Mouse (Mus musculus): ENCODE measurements around the gene Slc9a2.
"Not testable (repeated sequence)": the region's sequence is repeated elsewhere in the genome, so short reads cannot be mapped to it uniquely, and the experiment has no call there.

The Slc9a2 gene

DNA sequence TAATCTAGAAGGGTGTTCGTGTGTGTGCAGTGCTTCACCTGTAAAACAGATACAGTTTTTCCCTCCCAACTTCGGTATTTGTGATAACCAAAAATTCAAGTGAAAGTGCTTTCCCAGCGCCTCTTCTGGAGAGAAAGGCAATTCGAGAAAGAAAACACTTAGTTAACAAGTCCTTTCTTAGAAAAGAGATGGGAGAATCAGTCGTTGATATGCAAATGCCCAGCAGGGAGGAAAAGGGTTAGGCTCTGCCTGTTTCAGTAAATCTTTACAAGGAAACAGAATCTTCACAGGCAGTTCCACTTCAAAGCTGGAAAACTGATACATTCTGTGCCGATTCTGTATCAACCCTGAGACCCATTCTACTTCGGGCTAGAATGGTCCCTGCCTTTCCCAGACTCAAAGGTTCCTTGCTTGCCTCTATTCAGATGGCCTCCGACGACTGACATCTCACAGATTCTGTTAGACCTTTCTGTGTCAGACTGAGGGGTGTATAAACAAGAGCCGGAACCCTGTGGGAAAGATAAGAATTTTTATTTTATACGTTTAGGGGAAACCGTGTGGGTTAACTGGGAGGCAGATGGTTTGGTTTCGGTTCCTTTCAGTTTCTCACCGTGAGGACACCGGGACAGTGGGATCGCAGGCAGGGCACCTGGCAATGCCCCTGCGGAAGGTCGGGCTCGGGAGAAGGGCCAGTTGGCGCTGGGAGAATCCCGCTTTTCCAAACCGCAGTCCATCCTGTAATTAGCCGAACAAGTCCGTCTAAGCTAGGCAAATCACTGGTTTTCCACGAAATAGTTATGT, at the start of gene Slc9a2:
Gene Slc9a2, plus strand, starts transcription at position 508 of the 801 bp plus-strand sequence.
- DNase-seq (ENCODE audit: low read depth, low spot score): no peak

DNA sequence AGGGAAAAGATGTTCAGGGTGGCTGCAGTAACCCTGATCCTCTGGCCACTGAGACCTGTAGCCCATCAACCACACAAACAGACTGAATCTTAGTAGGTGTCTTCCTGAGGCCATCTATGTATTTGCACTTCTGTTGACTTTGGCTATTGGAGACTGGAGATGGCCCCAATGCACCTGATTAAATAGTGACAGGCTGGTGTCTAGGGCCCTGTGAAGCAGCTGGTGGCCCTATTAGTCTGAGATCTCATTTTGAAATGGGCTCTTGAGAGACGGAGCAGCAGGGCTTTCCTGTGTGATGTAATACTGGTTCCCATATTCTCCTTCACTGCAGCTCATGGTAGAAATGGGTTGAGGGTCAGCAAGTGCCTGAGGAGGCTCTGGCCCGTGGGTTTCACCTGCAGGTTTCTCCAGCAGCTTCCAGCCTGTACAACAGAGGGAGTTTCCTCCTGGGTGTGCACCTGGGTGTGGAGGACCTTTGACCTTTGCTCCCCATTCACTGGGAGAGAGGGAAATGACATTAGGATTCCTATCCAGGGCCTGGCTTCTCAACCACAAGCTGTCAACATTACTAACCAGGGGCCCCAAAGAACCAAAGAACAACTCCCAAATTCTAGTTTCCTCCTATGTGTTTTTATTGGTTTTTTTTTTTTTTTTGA, 47.8 kb upstream of the Slc9a2 start:
- no peak for DNase-seq (ENCODE audit: low read depth, low spot score)

DNA sequence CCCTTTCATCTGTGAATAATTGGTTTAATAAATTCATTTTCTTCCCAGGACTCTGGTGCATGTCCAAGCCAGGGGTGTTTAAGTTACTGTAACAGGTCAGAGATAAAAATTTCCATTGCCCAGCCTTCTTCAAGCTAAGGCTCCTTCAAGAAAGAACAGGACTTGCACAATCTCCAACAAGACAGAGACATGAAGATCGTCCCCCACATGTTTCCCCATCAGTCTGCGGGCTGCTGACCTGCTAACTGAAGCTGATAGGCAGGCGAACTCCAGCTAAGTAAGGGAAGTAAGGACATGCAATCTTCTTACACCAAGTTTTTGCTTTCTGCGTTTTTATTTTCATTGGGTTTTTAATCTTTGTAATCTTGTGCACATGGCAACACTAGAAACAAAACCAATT, 45.8 kb upstream of the Slc9a2 start:
- no peak for DNase-seq (ENCODE audit: low read depth, low spot score)

DNA sequence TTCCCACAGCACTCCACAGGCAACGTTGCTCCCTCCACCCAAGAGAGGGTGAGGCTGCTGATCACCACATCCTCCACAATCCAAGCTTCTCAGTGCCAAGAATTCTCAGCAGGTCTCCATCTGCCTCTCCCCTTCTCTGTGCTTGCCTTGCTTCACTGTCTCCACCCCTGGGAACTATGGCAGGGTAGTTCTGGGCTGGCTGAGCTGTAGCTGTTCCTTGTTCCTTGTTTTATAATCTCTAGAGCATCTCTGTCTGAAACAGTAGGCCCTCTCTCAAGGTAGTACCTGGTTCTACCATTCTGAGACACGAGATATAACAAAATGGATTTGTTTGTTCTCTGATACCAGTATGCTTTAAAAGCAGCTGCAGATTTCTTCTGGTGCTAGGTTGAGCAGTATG, 32.1 kb upstream of the Slc9a2 start:
- no peak for DNase-seq (ENCODE audit: low read depth, low spot score)

DNA sequence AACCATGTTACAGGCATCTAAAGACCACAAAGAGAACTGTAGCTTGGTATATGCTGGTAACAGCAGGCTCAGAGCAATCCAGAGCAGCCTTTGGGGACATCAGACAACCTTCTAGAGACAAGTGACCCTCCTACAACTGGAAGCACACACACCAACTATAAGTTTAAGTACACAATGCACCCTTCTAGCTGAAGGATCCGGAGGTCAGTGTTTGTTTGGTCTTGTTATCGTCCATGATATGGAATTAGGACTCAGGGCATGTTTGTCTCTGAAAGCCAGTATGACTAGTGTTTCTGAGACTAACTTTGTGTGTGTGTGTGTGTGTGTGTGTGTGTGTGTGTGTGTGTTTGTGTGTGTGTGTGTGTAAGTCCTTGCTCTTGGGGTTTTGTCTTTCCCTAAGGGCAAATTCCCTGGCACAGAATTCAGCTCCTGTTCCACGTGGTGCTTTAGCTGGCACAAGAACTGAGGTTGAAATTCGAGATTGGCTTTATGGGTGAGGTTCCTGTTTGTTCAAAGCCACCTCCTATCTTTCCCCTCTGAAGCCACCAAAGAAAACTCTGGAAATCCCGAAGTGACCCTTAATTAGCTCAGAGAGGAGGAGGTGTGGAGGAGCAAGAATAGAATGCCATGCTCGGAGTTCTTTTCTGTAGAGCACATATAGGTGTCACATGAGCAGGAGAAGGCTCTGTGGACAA, 29.4 kb upstream of the Slc9a2 start:
- DNase-seq (ENCODE audit: low read depth, low spot score): no peak

DNA sequence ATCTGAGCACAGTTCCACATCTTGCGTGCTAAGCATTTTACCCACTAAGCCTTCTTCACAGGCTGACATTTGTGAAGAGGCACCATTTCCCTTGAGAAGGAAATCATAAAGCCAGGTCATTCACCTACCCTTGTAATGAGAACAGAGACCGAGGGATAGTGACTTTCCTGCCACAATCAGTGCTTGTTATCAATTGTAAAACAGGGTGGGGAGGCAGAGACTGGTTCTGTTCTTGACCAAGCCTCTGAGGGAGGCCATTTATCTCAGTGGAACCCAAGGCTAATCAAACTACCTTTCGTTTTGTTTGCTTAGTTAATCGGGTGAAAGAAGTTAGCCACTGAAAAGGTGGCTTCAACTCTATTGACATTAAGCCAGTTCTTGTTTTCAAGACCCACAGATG, 23.3 kb upstream of the Slc9a2 start:
- no peak for DNase-seq (ENCODE audit: low read depth, low spot score)

DNA sequence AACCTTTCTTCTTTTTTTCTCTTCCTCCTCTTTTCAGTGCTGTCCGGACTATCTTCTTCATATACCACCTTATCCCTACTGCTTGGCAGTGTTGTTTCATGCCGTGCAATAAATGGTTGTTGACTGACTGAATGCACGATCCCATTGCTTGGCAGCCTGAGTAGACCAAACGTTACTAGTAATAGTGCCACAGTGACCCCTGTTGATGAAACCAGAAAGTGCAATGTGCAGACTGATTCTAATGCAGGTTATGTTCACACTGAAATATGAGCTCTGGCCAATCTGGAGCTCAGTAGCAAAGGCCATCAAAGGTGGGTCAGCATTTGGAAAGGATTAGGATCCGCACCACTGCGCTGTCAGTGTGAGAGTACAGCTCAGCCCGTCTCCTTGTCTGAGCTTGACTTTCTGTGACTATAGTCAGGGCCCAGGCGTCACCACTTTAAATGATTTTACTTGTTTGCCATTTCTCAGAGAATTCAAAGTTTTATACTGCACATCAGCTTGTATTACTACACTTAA, 22.3 kb upstream of the Slc9a2 start:
- no peak for DNase-seq (ENCODE audit: low read depth, low spot score)

DNA sequence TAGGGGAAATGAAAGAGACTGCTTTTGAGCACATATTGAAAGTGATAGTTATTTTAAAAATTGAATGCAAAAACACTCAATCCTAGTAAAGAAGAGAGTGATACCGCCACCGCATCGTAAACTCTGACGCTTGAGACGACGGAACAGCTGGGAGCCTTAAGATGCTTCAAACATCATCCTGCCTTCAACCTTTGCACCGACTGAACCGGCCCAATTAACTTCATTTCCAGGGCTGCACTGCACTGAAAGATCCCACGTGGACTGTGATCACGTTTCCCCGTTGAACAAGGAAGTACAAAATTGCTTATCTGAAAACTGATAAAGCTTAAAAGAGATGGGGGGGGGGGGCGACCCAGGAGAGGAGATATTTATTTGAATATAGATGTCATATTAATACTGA, 21.4 kb upstream of the Slc9a2 start:
- no peak for DNase-seq (ENCODE audit: low read depth, low spot score)

DNA sequence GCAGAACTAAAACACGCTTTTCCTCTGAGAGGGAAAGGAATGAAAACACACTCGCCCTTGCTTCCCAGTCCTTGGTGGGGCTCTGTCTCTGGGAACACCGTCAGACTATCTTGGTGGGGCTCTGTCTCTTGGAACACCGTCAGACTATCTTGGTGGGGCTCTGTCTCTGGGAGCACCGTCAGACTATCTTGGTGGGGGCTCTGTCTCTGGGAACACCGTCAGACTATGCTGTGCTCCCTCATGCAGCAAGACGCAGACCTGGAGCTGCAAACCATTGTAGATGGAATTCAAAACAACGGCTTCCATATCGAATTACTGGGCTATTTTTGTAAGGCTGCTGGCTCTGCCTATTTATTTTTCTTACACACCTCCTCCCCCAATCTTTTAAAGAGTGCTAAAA, 20.9 kb upstream of the Slc9a2 start:
- no peak for DNase-seq (ENCODE audit: low read depth, low spot score)

DNA sequence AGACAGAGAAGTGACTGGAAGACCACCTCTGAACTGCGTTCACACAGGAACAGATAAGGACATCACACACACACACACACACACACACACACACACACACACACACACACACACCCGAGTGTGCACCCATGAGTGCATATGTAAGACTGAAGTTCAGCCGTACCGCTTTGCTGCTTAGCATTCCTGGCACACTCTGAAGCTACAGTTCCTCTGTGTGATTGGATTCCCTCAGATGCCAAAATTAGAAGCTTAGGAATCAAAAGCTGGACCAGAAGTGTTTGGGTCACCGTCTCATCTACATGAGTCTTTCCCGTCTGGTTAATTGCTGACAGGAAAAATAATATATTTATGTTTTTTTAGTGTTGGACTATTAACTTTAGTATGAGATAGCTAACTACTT, 19.5 kb upstream of the Slc9a2 start:
- DNase-seq (ENCODE audit: low read depth, low spot score): no peak

DNA sequence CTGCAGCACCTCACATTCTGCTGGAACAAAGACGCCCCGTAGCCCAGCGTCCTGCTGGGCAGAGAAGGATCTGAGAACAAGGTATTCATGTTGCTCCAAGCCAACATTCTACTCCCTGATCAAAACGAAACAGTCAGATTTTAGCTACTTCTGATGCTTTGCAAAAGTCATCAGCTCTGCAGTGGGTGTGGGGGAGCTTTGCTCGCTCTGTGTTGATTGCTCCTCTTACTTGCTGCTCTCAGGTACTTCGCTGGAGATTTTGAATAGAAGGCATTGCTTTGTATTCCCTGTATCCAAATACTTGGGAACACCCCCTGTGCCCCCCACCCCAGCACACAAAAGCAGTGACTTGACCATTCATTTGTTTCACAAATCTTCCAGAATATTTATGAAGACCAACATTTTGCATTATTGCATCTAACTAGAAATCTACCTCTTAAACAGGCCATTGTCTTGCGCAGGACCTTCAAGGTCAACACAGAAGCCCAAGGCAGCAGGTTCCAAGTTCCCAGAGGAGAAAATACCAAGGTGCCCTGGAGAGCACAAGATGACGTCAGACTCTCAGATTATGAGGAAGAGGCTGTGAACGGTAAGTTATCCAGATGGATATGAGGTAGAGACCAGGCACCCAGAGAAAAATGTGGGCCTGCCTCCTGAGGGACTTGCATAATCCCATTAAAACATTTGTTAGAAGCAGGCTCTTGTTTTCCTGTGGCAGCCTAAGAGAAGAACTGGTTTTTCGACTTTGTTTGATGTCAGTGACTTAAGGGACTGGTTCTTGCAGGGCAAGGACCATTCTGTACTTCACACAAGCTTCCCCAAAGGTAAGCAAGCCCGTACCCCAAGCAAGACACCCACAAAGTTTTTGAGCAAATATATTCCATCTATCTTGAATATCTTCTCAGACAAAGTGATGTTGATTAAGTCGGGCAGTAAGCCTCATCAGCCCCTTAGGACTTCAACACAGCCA, 14.7 kb upstream of the Slc9a2 start:
- no peak for DNase-seq (ENCODE audit: low read depth, low spot score)

DNA sequence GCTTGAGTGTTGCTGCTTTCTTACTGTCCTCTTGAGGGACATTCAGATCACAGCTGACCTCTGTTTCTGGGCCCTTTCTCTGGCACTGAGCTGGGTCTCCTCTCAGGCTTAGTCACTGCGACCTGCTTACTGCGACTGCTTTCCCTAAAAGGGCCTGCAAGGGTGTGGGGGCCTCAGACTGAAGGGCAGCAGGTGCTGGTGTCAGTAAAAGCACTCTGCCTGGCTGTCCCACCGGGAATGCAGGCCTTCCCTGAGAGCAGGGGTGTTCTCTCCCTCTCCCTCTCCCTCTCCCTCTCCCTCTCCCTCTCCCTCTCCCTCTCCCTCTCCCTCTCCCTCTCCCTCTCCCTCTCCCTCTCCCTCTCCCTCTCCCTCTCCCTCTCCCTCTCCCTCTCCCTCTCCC, 12.9 kb upstream of the Slc9a2 start:
- DNase-seq (ENCODE audit: low read depth, low spot score): not testable (repeated sequence)

DNA sequence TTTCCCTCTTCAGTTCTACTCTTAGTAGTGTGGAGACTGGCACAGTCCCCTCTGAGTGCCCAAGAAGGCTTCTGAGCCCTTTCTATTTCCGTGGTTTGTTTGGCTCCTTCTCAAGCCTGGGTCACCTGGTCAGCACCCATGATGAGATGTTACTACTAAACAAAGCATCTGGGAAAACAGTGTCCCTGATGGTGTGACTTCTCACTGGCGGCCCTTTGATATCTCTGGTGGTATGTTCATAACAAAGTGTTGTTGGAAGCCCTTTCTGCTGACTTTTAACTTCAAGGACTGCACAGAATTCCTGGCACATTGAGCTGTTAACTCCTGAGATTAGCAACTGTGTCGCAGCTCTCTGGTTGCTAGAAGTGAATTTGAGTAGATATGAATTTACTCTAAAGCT, 10.3 kb upstream of the Slc9a2 start:
- DNase-seq (ENCODE audit: low read depth, low spot score): no peak

DNA sequence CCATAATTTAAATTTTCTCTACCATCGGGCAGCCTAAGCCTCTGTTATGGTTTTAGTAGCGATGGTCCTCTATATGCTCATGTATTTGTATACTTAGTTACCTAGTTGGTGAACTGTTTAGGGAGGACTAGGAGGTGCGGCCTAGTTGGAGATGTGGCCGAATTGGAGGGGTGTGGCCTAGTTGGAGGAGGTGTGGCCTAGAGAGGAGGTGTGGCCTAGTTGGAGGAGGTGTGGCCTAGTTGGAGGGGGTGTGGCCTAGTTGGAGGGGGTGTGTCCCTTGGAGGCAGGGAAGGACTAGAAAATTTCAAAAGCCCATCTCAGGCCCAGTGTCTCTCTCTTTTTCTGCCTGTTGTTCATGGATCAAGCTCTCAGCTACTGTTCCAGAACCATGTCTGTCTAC, 8.9 kb upstream of the Slc9a2 start:
- no peak for DNase-seq (ENCODE audit: low read depth, low spot score)

DNA sequence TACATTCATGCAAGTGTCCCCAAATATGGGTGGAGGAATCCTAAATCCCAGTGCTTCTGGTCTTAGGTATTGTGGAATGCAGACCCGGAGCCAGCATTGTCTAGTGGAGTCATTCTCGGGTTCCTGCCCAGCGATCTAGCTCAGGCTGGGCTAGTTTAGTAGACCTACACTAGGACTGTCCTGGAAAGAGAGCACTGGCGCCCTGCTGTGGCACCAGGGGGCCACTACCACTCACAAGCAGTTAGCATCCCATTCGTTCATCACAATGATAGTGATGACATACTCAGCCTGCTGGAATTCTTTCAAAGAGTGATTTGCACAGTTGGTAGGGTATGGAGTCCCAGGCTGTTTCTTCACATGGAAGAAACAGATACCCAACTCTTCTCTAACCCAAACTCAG, 3.1 kb upstream of the Slc9a2 start:
- no peak for DNase-seq (ENCODE audit: low read depth, low spot score)

DNA sequence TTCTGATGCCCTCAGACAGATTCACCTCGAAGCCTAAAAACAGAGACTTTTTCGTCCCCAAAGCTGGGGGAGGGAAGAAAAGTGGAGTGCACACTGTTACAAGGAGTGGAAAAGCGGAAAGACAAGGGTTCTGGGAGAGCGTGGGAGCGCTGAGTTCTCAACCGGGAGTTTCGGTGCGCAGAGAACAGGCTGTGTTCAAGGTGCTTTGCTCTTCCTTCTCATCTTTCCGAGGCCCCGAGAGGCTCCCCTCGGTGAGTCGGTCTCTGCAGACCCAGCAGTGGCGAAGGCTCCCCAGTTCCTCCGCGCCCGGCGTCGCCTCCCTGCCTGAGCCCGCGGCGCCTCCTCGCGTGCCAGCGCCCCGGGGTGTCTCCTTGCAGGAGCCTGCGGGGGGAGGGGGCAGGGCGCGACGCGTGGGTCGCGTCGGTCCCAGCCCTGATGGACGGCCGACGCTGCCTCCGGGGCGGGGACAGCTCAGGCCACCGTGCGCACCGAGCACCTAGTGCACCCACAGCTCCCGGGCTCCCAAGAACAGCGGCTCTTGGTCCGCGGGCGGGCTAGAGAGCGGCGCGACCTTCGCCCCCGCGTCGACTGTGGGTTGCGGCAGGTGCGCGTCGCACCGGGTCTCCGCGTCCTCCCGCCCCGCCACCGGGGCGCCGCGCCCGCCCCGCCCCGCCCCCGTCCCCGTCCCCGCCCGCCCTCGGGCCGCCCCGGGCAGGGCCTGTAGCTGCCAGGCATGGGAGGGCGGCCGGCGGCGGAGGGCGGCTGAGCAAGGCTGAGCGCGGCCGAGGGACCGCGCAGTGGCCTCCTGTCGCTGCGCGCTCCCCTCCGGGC, 709 bp downstream of the Slc9a2 start:
- no peak for DNase-seq (ENCODE audit: low read depth, low spot score)

DNA sequence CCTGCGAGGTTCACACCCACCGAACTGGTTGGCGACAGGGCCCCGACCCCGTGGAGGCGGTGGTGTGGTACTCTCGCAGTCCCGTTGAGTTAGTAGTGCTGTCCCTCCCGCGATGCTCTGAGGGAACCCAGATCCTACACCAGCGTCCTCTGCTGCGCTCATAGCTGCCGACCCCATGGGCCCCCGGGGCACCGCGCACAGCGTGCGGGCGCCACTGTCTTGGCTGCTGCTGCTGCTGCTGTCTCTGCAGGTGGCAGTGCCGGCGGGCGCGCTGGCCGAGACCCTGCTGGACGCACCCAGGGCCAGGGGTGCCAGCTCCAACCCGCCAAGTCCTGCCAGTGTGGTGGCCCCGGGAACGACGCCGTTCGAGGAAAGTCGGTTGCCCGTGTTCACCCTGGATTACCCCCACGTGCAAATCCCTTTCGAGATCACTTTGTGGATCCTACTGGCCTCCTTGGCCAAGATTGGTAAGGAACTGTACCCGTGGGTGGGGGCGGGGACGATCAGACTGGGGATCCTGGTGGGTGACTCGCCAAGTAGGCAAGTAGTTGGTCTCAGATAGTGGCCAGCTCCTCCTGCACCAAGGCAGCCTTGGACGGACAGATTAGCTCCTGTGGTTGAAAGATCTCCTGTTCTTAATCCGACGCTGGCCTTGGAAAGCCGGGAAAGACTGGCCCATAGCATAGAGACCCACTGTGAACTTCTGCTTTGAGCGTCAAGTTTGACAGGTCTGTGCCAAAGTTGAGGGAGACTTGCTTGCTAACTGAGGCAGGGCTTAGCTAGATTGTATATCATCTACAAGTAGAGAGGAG, 1.5 kb downstream of the Slc9a2 start:
- no peak for DNase-seq (ENCODE audit: low read depth, low spot score)

DNA sequence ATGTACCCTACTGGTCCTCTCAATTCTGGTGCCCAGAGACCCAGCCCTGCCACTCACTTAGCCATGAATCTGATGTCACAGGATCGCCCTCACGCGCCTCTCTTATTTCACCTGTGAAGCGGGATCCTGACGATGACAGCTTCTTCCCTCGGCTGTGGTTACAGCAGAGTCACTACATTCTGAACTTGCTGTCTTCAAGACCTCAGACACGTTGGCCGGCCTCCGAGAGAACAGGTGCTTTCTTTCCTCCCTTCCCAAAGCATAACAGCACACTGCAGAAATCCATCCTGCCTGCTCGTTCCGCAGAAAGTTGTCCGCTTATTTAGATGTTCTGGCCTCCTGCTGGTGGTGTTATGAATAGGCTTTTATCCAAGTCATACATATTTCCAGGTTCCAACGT, 13.9 kb downstream of the Slc9a2 start:
- no peak for DNase-seq (ENCODE audit: low read depth, low spot score)

DNA sequence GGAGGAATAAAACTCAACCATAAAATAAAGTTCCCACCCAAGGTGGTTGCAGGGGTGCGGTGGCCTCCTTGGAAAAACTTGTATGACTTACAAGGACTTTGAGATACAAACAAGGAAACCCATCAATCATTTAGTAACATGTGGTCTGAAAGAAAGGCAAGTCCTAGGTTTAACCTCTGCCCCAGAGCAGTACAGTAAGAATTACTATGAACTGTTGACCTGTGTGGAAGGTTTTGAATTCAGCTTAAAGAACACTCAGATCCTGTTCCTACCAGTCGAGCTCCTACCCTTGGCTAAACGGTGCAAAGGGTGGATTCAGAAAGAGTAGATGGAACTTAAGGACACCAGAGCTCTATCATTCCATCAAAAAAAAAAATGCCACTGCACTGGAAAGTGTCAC, 16.1 kb downstream of the Slc9a2 start:
- DNase-seq (ENCODE audit: low read depth, low spot score): no peak

DNA sequence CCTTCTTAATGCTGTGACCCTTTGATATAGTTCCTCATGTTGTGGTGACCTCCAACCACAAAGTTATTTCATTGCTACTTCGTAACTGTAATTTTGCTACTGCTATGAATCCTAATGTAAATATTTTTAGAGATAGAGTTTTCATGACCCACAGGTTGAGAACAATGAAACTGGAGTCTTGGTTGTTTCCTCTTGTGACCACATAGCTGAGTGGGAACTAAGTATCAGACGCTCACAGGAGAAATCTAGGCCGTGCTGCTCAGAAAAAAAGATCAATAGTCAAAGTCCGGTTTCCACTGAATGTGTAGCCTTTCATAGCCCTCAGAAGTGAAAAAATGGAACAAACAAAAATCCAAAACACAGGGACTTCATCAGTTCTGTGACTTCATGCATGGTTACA, 24.7 kb downstream of the Slc9a2 start:
- no peak for DNase-seq (ENCODE audit: low read depth, low spot score)

Measured in brain, embryonic 18.5 days (tissue).